In genomic region chr19:6278439-6279073, GRCm38 (mm10) we compare ENCODE assay signal across 8 mouse cellular contexts. TPM values are rescaled to one million over a fixed set of nuclear protein-coding genes. Genes with fewer than 3 reads are reported as not detected.
DNase-seq lines count a peak whose midpoint lies in the region; ATAC-seq and TF ChIP-seq lines count a peak whose summit lies in the region.

No protein-coding gene starts in this region.

- peak overlapping the region; percentile 16 for H3K27ac ChIP-seq in cerebellum, adult 2 months (ENCODE audit: insufficient read depth, low read length)
- H3K27ac ChIP-seq in hindbrain, embryonic 11.5 days (ENCODE audit: low read depth, low read length), result no peak overlapping the region

- peak overlapping the region; percentile 93 for H3K4me3 ChIP-seq in cerebellum, adult 2 months (replicated peaks; ENCODE audit: insufficient read depth, low read depth, low read length)
- peak overlapping the region; percentile 21 for H3K4me3 ChIP-seq in C2C12 (ENCODE audit: insufficient read depth, poor library complexity, severe bottlenecking)
- H3K4me3 ChIP-seq in hindbrain, embryonic 11.5 days (ENCODE audit: low read depth, low read length), result peak overlapping the region; percentile 90

- H3K36me3 ChIP-seq in C2C12 (ENCODE audit: control insufficient read depth, insufficient read depth), result peaks cover 47% of the 10 kb centered on the region
- peaks cover 12% of the 10 kb centered on the region for H3K36me3 ChIP-seq in hindbrain, embryonic 11.5 days (ENCODE audit: control insufficient read depth, insufficient read depth, low read length)

- peak overlapping the region; percentile 88 for H3K4me2 ChIP-seq in hindbrain, embryonic 11.5 days (replicated peaks; ENCODE audit: low read depth, low read length)

- H3K9ac ChIP-seq in hindbrain, embryonic 11.5 days (ENCODE audit: low read depth, low read length), result peak overlapping the region; percentile 77

- peak overlapping the region; percentile 70 for H3ac ChIP-seq in C2C12 (ENCODE audit: control insufficient read depth, insufficient read length, low read depth)

- no peaks in the 10 kb centered on the region for H3K27me3 ChIP-seq in cerebellum, adult 2 months (ENCODE audit: control insufficient read depth, insufficient read depth, low read length)
- H3K27me3 ChIP-seq in C2C12 (ENCODE audit: control insufficient read depth, insufficient read depth, insufficient read length), result no peaks in the 10 kb centered on the region
- H3K27me3 ChIP-seq in hindbrain, embryonic 11.5 days (ENCODE audit: control insufficient read depth, insufficient read depth, low read length), result no peaks in the 10 kb centered on the region

- H3K9me3 ChIP-seq in hindbrain, embryonic 11.5 days (ENCODE audit: control insufficient read depth, low read length), result no peaks in the 10 kb centered on the region

- TF ChIP-seq CTCF in cerebellum, adult 2 months (IDR thresholded peaks at IDR 0.05; ENCODE audit: borderline replicate concordance, insufficient read depth, low read depth, low read length), result no peak
- TF ChIP-seq CTCF in C2C12 (IDR thresholded peaks at IDR 0.05; ENCODE audit: control insufficient read depth, insufficient read depth, insufficient read length), result no peak

- WGBS in cerebellum, adult 2 months, result 13% methylated on average over 6 of the region's 6 CpGs
- WGBS in hindbrain, embryonic 11.5 days, result 46% methylated on average over 6 of the region's 6 CpGs

- H3K79me3 ChIP-seq in C2C12 (ENCODE audit: low read depth), result peaks cover 56% of the 10 kb centered on the region

- no peak for DNase-seq in cerebellum, adult 2 months
- DNase-seq in cerebellum, postnatal 25 days, result no peak
- DNase-seq in hindbrain, embryonic 11.5 days (ENCODE audit: low spot score), result no peak
- DNase-seq in lung, postnatal 10 days, result peak; percentile 54
- no peak for DNase-seq in layer of hippocampus, postnatal 14 days (ENCODE audit: low spot score in 2 of 2)
- DNase-seq in adrenal gland, postnatal 4 days (ENCODE audit: low spot score in 2 of 2), result no peak

- peaks cover 40% of the 10 kb centered on the region for H3K4me1 ChIP-seq in cerebellum, adult 2 months (ENCODE audit: control insufficient read depth, insufficient read depth, low read length)
- H3K4me1 ChIP-seq in hindbrain, embryonic 11.5 days (replicated peaks; ENCODE audit: control insufficient read depth, insufficient read depth, low read length), result peaks cover 11% of the 10 kb centered on the region

- H3K79me2 ChIP-seq in C2C12 (ENCODE audit: control insufficient read depth, insufficient read depth), result peaks cover 75% of the 10 kb centered on the region

- no peak for TF ChIP-seq POLR2A in cerebellum, adult 2 months (IDR thresholded peaks at IDR 0.05; ENCODE audit: borderline replicate concordance, insufficient read depth, low read length)

- ATAC-seq in hindbrain, embryonic 11.5 days (ENCODE audit: low FRiP score), result no peak
- ATAC-seq in inflammation-experienced regulatory T-cells, adult 6 months, result no peak

TF ChIP-seq in C2C12, 6 proteins besides CTCF, POLR2A, EP300 and RAD21:
- TF ChIP-seq MYOG (IDR thresholded peaks at IDR 0.05; ENCODE audit: control insufficient read depth, extremely low read depth, insufficient read length), result no peak
- no peak for TF ChIP-seq MYOD1 (IDR thresholded peaks at IDR 0.05; ENCODE audit: control insufficient read depth, insufficient read length, low read depth)
- no peak for TF ChIP-seq USF1 (IDR thresholded peaks at IDR 0.05; ENCODE audit: low read depth)
- TF ChIP-seq CEBPB (IDR thresholded peaks at IDR 0.05; ENCODE audit: low read depth), result no peak
- TF ChIP-seq FOSL1 (IDR thresholded peaks at IDR 0.05; ENCODE audit: insufficient read depth, low read length, poor library complexity, severe bottlenecking), result no peak
- no peak for TF ChIP-seq MAX (IDR thresholded peaks at IDR 0.05)

RNA-seq across cellular contexts. Expression of gene Ehd1, which starts 2.0 kb away (rescaled TPM):
- 168 and 220 TPM in 2 replicates for polyA plus RNA-seq in cerebellum, adult 2 months (2012; rRNA removed)
- polyA plus RNA-seq in C2C12 (2012; fragmentation: generic; extraction: Trizol), result 219 TPM
- polyA plus RNA-seq in hindbrain, embryonic 11.5 days (2014; fragmentation: Nextera tagmentation; extraction: Ambion mirVana), result 62.6 and 67.4 TPM in 2 replicates
- polyA plus RNA-seq in inflammation-experienced regulatory T-cells, adult 6 months (2017; shearing (Covaris generic)), result 10 to 100 TPM; 10.8 to 36.2 (median 11.4) TPM
- 10 to 100 TPM; 68.8 to 79.0 TPM for total RNA-seq in layer of hippocampus, postnatal 14 days (2021)
- 10 to 100 TPM; 88.2 to 90.2 TPM for total RNA-seq in adrenal gland, postnatal 4 days (2021)

RNA-seq across cellular contexts. Expression of gene Cdc42bpg, which starts 27.7 kb away (rescaled TPM):
- 33.1 and 36.5 TPM in 2 replicates for polyA plus RNA-seq in cerebellum, adult 2 months (2012; rRNA removed)
- polyA plus RNA-seq in C2C12 (2012; fragmentation: generic; extraction: Trizol), result 7.2 TPM
- 0.50 and 0.82 TPM in 2 replicates for polyA plus RNA-seq in hindbrain, embryonic 11.5 days (2014; fragmentation: Nextera tagmentation; extraction: Ambion mirVana)
- under 1 TPM; 0.15 to 0.36 (median 0.26) TPM for polyA plus RNA-seq in inflammation-experienced regulatory T-cells, adult 6 months (2017; shearing (Covaris generic))
- total RNA-seq in layer of hippocampus, postnatal 14 days (2021), result 1 to 10 TPM; 4.9 to 5.6 TPM
- total RNA-seq in adrenal gland, postnatal 4 days (2021), result 10 to 100 TPM; 18.4 to 20.6 TPM

RNA-seq across cellular contexts. Expression of gene Atg2a, which starts 37.1 kb away (rescaled TPM):
- 40.8 and 41.1 TPM in 2 replicates for polyA plus RNA-seq in cerebellum, adult 2 months (2012; rRNA removed)
- 10.3 TPM for polyA plus RNA-seq in C2C12 (2012; fragmentation: generic; extraction: Trizol)
- 7.0 and 8.1 TPM in 2 replicates for polyA plus RNA-seq in hindbrain, embryonic 11.5 days (2014; fragmentation: Nextera tagmentation; extraction: Ambion mirVana)
- 10 to 100 TPM in 2 of 3 experiments, 1 to 10 TPM in 1; 8.1 to 12.6 (median 11.5) TPM for polyA plus RNA-seq in inflammation-experienced regulatory T-cells, adult 6 months (2017; shearing (Covaris generic))
- total RNA-seq in layer of hippocampus, postnatal 14 days (2021), result 10 to 100 TPM; 35.9 to 38.2 TPM
- total RNA-seq in adrenal gland, postnatal 4 days (2021), result 10 to 100 TPM; 40.0 to 41.1 TPM

RNA-seq across cellular contexts. Expression of gene Ppp2r5b, which starts 42.9 kb away (rescaled TPM):
- 243 and 258 TPM in 2 replicates for polyA plus RNA-seq in cerebellum, adult 2 months (2012; rRNA removed)
- polyA plus RNA-seq in C2C12 (2012; fragmentation: generic; extraction: Trizol), result 25.3 TPM
- polyA plus RNA-seq in hindbrain, embryonic 11.5 days (2014; fragmentation: Nextera tagmentation; extraction: Ambion mirVana), result 42.1 and 46.8 TPM in 2 replicates
- polyA plus RNA-seq in inflammation-experienced regulatory T-cells, adult 6 months (2017; shearing (Covaris generic)), result 1 to 10 TPM; 1.7 to 3.3 (median 2.2) TPM
- total RNA-seq in layer of hippocampus, postnatal 14 days (2021), result 100 to 1,000 TPM; 158 to 170 TPM
- total RNA-seq in adrenal gland, postnatal 4 days (2021), result 10 to 100 TPM; 68.4 to 71.2 TPM

RNA-seq across cellular contexts. Expression of gene Gpha2, which starts 52.4 kb away (rescaled TPM):
- 0.21 TPM in 1 of 2 replicates, not detected in the other for polyA plus RNA-seq in cerebellum, adult 2 months (2012; rRNA removed)
- 0.13 TPM for polyA plus RNA-seq in C2C12 (2012; fragmentation: generic; extraction: Trizol)
- 0.71 and 0.98 TPM in 2 replicates for polyA plus RNA-seq in hindbrain, embryonic 11.5 days (2014; fragmentation: Nextera tagmentation; extraction: Ambion mirVana)
- polyA plus RNA-seq in inflammation-experienced regulatory T-cells, adult 6 months (2017; shearing (Covaris generic)), result not detected
- not detected for total RNA-seq in layer of hippocampus, postnatal 14 days (2021)
- 10 to 100 TPM; 40.5 to 50.4 TPM for total RNA-seq in adrenal gland, postnatal 4 days (2021)

Comparison
In these comparisons a context has a peak if more than half of its experiments do, and no peak if none do; other contexts are left out.
1. H3K4me3 ChIP-seq: peak in every context shown above with its lines; median percentile 93 in cerebellum, adult 2 months; 90 in hindbrain, embryonic 11.5 days; 21 in C2C12.